Mouse (Mus musculus): ENCODE measurements around the gene Cep295nl. TPM values are rescaled to one million over a fixed set of nuclear protein-coding genes. Genes with fewer than 3 reads are reported as not detected.

Cep295nl gene
- polyA plus RNA-seq, 1 experiment from 2014 or later, result 0.70 TPM

- Histone ChIP-seq H3K4me3 (peak overlapping the region; percentile 95), H3K9ac (peak overlapping the region; percentile 93), H3K27ac (peak overlapping the region; percentile 82), H3K27me3 (no peaks in the 10 kb centered on the region), H3K36me3 (peaks cover 28% of the 10 kb centered on the region), H3K9me3 (no peaks in the 10 kb centered on the region), H3K4me2 (replicated peaks) (peak overlapping the region; percentile 90), H3K4me1 (peaks cover 13% of the 10 kb centered on the region)
- no peak for ATAC-seq (ENCODE audit: insufficient number of reproducible peaks, insufficient read depth, low FRiP score, low TSS enrichment)
- WGBS, result under 1% methylated on average over 22 of the region's 22 CpGs
These were observed 52.7 kb downstream of the Cep295nl start for GRCm38 (mm10) chr11:118289562-118289961.

- peak overlapping the region; percentile 95 for H3K4me3 ChIP-seq
- peaks cover 13% of the 10 kb centered on the region for H3K4me1 ChIP-seq
- peaks cover 33% of the 10 kb centered on the region for H3K36me3 ChIP-seq
- H3K9me3 ChIP-seq, result no peaks in the 10 kb centered on the region
- H3K9ac ChIP-seq, result peak overlapping the region; percentile 93
- peak overlapping the region; percentile 90 for H3K4me2 ChIP-seq (replicated peaks)
- H3K27ac ChIP-seq, result peak overlapping the region; percentile 82
- ATAC-seq (ENCODE audit: insufficient number of reproducible peaks, insufficient read depth, low FRiP score, low TSS enrichment), result no peak
- no peaks in the 10 kb centered on the region for H3K27me3 ChIP-seq
- WGBS, result 2% methylated on average over 16 of the region's 16 CpGs
These were observed 53.2 kb downstream of the Cep295nl start for GRCm38 (mm10) chr11:118289037-118289511.

- Histone ChIP-seq H3K4me3 (no peak overlapping the region), H3K36me3 (peaks cover 48% of the 10 kb centered on the region), H3K27me3 (no peaks in the 10 kb centered on the region), H3K27ac (no peak overlapping the region), H3K4me2 (replicated peaks) (no peak overlapping the region), H3K9ac (no peak overlapping the region), H3K9me3 (no peaks in the 10 kb centered on the region), H3K4me1 (peaks cover 13% of the 10 kb centered on the region)
- 96% methylated on average over 9 of the region's 9 CpGs for WGBS
- no peak for ATAC-seq (ENCODE audit: insufficient number of reproducible peaks, insufficient read depth, low FRiP score, low TSS enrichment)
These were observed 54.7 kb downstream of the Cep295nl start for GRCm38 (mm10) chr11:118287573-118287972.

- ATAC-seq (ENCODE audit: insufficient number of reproducible peaks, insufficient read depth, low FRiP score, low TSS enrichment), result no peak
- no peak overlapping the region for H3K27ac ChIP-seq
- no peak overlapping the region for H3K9ac ChIP-seq
- 91% methylated on average over 9 of the region's 9 CpGs for WGBS
- H3K4me3 ChIP-seq, result no peak overlapping the region
- H3K27me3 ChIP-seq, result no peaks in the 10 kb centered on the region
- H3K9me3 ChIP-seq, result no peaks in the 10 kb centered on the region
- H3K4me2 ChIP-seq (replicated peaks), result no peak overlapping the region
- H3K4me1 ChIP-seq, result peaks cover 13% of the 10 kb centered on the region
- peaks cover 59% of the 10 kb centered on the region for H3K36me3 ChIP-seq
These were observed 55.9 kb downstream of the Cep295nl start for GRCm38 (mm10) chr11:118286434-118286833.

- Histone ChIP-seq H3K27ac (no peak overlapping the region), H3K36me3 (peaks cover 64% of the 10 kb centered on the region), H3K4me3 (no peak overlapping the region), H3K4me1 (peaks cover 13% of the 10 kb centered on the region), H3K9ac (no peak overlapping the region), H3K4me2 (replicated peaks) (no peak overlapping the region), H3K27me3 (no peaks in the 10 kb centered on the region), H3K9me3 (no peaks in the 10 kb centered on the region)
- WGBS, result 93% methylated on average over 13 of the region's 13 CpGs
- ATAC-seq (ENCODE audit: insufficient number of reproducible peaks, insufficient read depth, low FRiP score, low TSS enrichment), result no peak
These were observed 56.5 kb downstream of the Cep295nl start for GRCm38 (mm10) chr11:118285791-118286190.

Other genes starting within 250 kb of the Cep295nl start
- 0.23 and 0.27 TPM in 2 replicates for gene Dnah17, start 211.9 kb downstream of the Cep295nl start, polyA plus RNA-seq (2016; fragmentation: Nextera tagmentation; extraction: Ambion mirVana)
- gene Cyth1, start 93.9 kb downstream of the Cep295nl start, polyA plus RNA-seq (2016; fragmentation: Nextera tagmentation; extraction: Ambion mirVana), result 20.4 and 21.5 TPM in 2 replicates
- gene Usp36, start 52.3 kb downstream of the Cep295nl start, polyA plus RNA-seq (2016; fragmentation: Nextera tagmentation; extraction: Ambion mirVana), result 21.3 and 22.2 TPM in 2 replicates
- gene Timp2, start 13.2 kb upstream of the Cep295nl start, polyA plus RNA-seq (2016; fragmentation: Nextera tagmentation; extraction: Ambion mirVana), result 104 and 115 TPM in 2 replicates
- gene Lgals3bp, start 59.6 kb upstream of the Cep295nl start, polyA plus RNA-seq (2016; fragmentation: Nextera tagmentation; extraction: Ambion mirVana), result 1.4 and 2.7 TPM in 2 replicates
- gene Cant1, start 76.6 kb upstream of the Cep295nl start, polyA plus RNA-seq (2016; fragmentation: Nextera tagmentation; extraction: Ambion mirVana), result 33.4 and 35.5 TPM in 2 replicates
- 5.7 and 6.7 TPM in 2 replicates for gene C1qtnf1, start 85.7 kb upstream of the Cep295nl start, polyA plus RNA-seq (2016; fragmentation: Nextera tagmentation; extraction: Ambion mirVana)
- gene Engase, start 134.3 kb upstream of the Cep295nl start, polyA plus RNA-seq (2016; fragmentation: Nextera tagmentation; extraction: Ambion mirVana), result 7.1 and 8.9 TPM in 2 replicates